ENCODE assay signal across 8 mouse cellular contexts in the genomic region with DNA sequence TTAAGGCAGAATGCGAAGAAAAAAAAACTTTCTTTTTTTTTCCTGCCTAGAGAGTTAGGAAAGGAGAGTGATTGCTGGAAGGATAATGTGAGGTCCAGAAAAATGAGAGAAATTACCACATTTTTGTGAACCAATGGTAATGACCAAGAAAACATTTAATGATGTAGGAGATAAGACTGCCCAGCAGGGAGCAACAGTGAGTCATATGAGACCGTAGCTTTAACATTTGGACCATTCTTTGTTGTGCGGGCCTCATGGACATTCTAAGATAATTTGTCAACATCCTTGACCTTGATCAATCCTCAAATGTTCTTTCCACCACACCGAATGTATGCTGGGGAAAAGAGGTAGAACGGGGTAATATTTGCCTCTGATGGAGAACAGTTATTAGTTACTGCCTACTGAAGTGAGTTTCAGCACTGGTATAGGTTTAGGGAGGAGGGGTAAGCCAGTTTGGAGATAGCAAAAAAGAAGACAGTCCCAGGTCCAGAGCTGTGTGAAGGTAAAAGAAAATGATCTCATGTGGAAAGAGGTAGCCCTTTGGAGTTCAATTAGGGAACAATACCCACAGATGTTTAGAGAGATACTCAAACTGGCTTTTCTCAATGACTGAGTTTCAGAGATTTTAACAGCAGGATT. TPM values are rescaled to one million over a fixed set of nuclear protein-coding genes. Genes with fewer than 3 reads are reported as not detected.
A peak's percentile ranks its signal among the peaks of the same experiment; 100 is the strongest.
DNase-seq lines count a peak whose midpoint lies in the region; ATAC-seq lines count a peak whose summit lies in the region.

No protein-coding gene starts in this region.

- H3K9me3 ChIP-seq in heart, embryonic 11.5 days (replicated peaks; ENCODE audit: control insufficient read depth, low read length), result no peaks in the 10 kb centered on the region
- no peaks in the 10 kb centered on the region for H3K9me3 ChIP-seq in embryonic facial prominence, embryonic 11.5 days (replicated peaks; ENCODE audit: control insufficient read depth, low read length)

- H3K4me2 ChIP-seq in heart, embryonic 11.5 days, result no peak overlapping the region
- no peak overlapping the region for H3K4me2 ChIP-seq in embryonic facial prominence, embryonic 11.5 days (ENCODE audit: low read depth, low read length)

- no peaks in the 10 kb centered on the region for H3K4me1 ChIP-seq in heart, embryonic 11.5 days (ENCODE audit: control insufficient read depth, insufficient read depth, low read length)
- no peaks in the 10 kb centered on the region for H3K4me1 ChIP-seq in embryonic facial prominence, embryonic 11.5 days (ENCODE audit: control insufficient read depth, insufficient read depth, low read length)

- no peaks in the 10 kb centered on the region for H3K27me3 ChIP-seq in heart, embryonic 11.5 days (ENCODE audit: control insufficient read depth, insufficient read depth, low read length)
- no peaks in the 10 kb centered on the region for H3K27me3 ChIP-seq in embryonic facial prominence, embryonic 11.5 days (ENCODE audit: control insufficient read depth, insufficient read depth, low read length)

- 77% methylated on average over 5 of the region's 5 CpGs for WGBS in heart, embryonic 11.5 days (ENCODE audit: insufficient replicate concordance)
- WGBS in embryonic facial prominence, embryonic 11.5 days, result 76% methylated on average over 5 of the region's 5 CpGs

- DNase-seq in heart, postnatal 10 days, result peak; percentile 8 to 25
- peak; percentile 44 for DNase-seq in right cerebral cortex, postnatal 4 days
- DNase-seq in right cerebral cortex, postnatal 10 days (ENCODE audit: low spot score in 2 of 2), result no peak
- DNase-seq in embryonic facial prominence, embryonic 11.5 days (ENCODE audit: low spot score), result peak; percentile 61
- DNase-seq in frontal cortex, postnatal 10 days (ENCODE audit: low spot score in 2 of 2), result no peak

- no peak; the same call in 1 of the 2 replicates for ATAC-seq in heart, embryonic 11.5 days (replicated peaks; ENCODE audit: insufficient number of reproducible peaks, low FRiP score, low TSS enrichment)
- no peak for ATAC-seq in embryonic facial prominence, embryonic 11.5 days (replicated peaks; ENCODE audit: insufficient number of reproducible peaks, low FRiP score, low TSS enrichment, low read depth)
- 0 out of 2 replicates have a peak, but pooled peaks have one; percentile 30 for ATAC-seq in megakaryocyte, adult 5-6 weeks (ENCODE audit: poor library complexity, severe bottlenecking)
- no peak for ATAC-seq in monocyte, adult 5-6 weeks (replicated peaks; ENCODE audit: insufficient number of reproducible peaks, low FRiP score, low TSS enrichment, poor library complexity, severe bottlenecking)

- no peak overlapping the region for H3K27ac ChIP-seq in heart, embryonic 11.5 days (ENCODE audit: low read depth, low read length)
- no peak overlapping the region for H3K27ac ChIP-seq in embryonic facial prominence, embryonic 11.5 days (replicated peaks; ENCODE audit: low read depth, low read length)

- no peak overlapping the region for H3K4me3 ChIP-seq in heart, embryonic 11.5 days (ENCODE audit: low read depth, low read length)
- H3K4me3 ChIP-seq in embryonic facial prominence, embryonic 11.5 days (ENCODE audit: low read depth, low read length), result no peak overlapping the region

- intact Hi-C loops in heart, postnatal 10 days (cut with DNase I), result loop anchor here (5.0 kb wide), 2 partner anchors 220 to 340 kb away; no protein-coding TSS in a partner anchor

- no peak overlapping the region for H3K9ac ChIP-seq in heart, embryonic 11.5 days (ENCODE audit: low read depth, low read length)
- no peak overlapping the region for H3K9ac ChIP-seq in embryonic facial prominence, embryonic 11.5 days (replicated peaks; ENCODE audit: low read length)

- H3K36me3 ChIP-seq in heart, embryonic 11.5 days (ENCODE audit: control insufficient read depth, insufficient read depth, low read length), result peaks cover 21% of the 10 kb centered on the region
- H3K36me3 ChIP-seq in embryonic facial prominence, embryonic 11.5 days (replicated peaks; ENCODE audit: control insufficient read depth, insufficient read depth, low read depth, low read length), result no peaks in the 10 kb centered on the region; the same call in 1 of the 2 replicates

RNA-seq across cellular contexts. Expression of a gene that starts 24.9 kb away (rescaled TPM):
- total RNA-seq in heart, postnatal 10 days (2021), result 10 to 100 TPM; 34.3 to 35.8 TPM
- 75.1 and 76.4 TPM in 2 replicates for polyA plus RNA-seq in heart, embryonic 11.5 days (2014; fragmentation: Nextera tagmentation; extraction: Ambion mirVana)
- polyA plus RNA-seq in embryonic facial prominence, embryonic 11.5 days (2014; fragmentation: Nextera tagmentation; extraction: Ambion mirVana), result 86.9 and 87.1 TPM in 2 replicates
- total RNA-seq in megakaryocyte, adult 5-6 weeks (2015), result 51.8 and 59.5 TPM in 2 replicates
- total RNA-seq in megakaryocyte, adult 5-6 weeks (2017), result 71.4 and 76.1 TPM in 2 replicates
- 118 to 131 TPM (median 124 TPM) in 3 replicates for total RNA-seq in monocyte, adult 5-6 weeks (2017)

RNA-seq across cellular contexts. Expression of a gene that starts 54.3 kb away (rescaled TPM):
- total RNA-seq in heart, postnatal 10 days (2021), result 1 to 10 TPM; 7.9 to 9.5 TPM
- 21.8 and 22.9 TPM in 2 replicates for polyA plus RNA-seq in heart, embryonic 11.5 days (2014; fragmentation: Nextera tagmentation; extraction: Ambion mirVana)
- polyA plus RNA-seq in embryonic facial prominence, embryonic 11.5 days (2014; fragmentation: Nextera tagmentation; extraction: Ambion mirVana), result 38.4 and 48.6 TPM in 2 replicates
- total RNA-seq in megakaryocyte, adult 5-6 weeks (2015), result 27.4 and 30.5 TPM in 2 replicates
- 25.1 and 41.2 TPM in 2 replicates for total RNA-seq in megakaryocyte, adult 5-6 weeks (2017)
- total RNA-seq in monocyte, adult 5-6 weeks (2017), result 3.7 to 26.0 TPM (median 16.9 TPM) in 3 replicates

Comparison
In these comparisons a context has a peak if more than half of its experiments do, and no peak if none do; other contexts are left out.
1. DNase-seq: peak in heart, postnatal 10 days (2 of 2), right cerebral cortex, postnatal 4 days (single experiment) and embryonic facial prominence, embryonic 11.5 days (single experiment); none in right cerebral cortex, postnatal 10 days (0 of 2) and frontal cortex, postnatal 10 days (0 of 2).